Mouse (Mus musculus): ENCODE data around the gene Cd302. TPM values are rescaled to one million over a fixed set of nuclear protein-coding genes. Genes with fewer than 3 reads are reported as not detected.

Cd302 gene
- total RNA-seq, 2 experiments from 2014 or later = 18.2 to 19.2 TPM

GRCm38 (mm10) chr2:60252782-60253181 is 31.5 kb downstream of the Cd302 start:
- intact Hi-C loops (cut with DNase I) = no loop called here
- Histone ChIP-seq H3K27ac (no peak overlapping the region), H3K4me3 (no peak overlapping the region)
- no peak for TF ChIP-seq CTCF (IDR thresholded peaks at IDR 0.05)
- DNase-seq (ENCODE audit: extremely low spot score in 1 of 2, low spot score in 2 of 2) = no peak

GRCm38 (mm10) chr2:60234506-60234905 is 49.8 kb downstream of the Cd302 start:
- no peak for TF ChIP-seq CTCF (IDR thresholded peaks at IDR 0.05)
- Histone ChIP-seq H3K4me3 (no peak overlapping the region), H3K27ac (no peak overlapping the region)
- intact Hi-C loops (cut with DNase I) = no loop called here
- no peak for DNase-seq (ENCODE audit: extremely low spot score in 1 of 2, low spot score in 2 of 2)

- DNase-seq (ENCODE audit: extremely low spot score in 1 of 2, low spot score in 2 of 2) = no peak
- intact Hi-C loops (cut with DNase I) = no loop called here
- TF ChIP-seq CTCF (IDR thresholded peaks at IDR 0.05) = no peak
Observed at GRCm38 (mm10) chr2:60233147-60233546, 51.1 kb downstream of the Cd302 start.

GRCm38 (mm10) chr2:60230361-60230760 is 53.9 kb downstream of the Cd302 start:
- DNase-seq (ENCODE audit: extremely low spot score in 1 of 2, low spot score in 2 of 2) = no peak
- intact Hi-C loops (cut with DNase I) = no loop called here
- TF ChIP-seq CTCF (IDR thresholded peaks at IDR 0.05) = no peak
- Histone ChIP-seq H3K27ac (no peak overlapping the region), H3K4me3 (no peak overlapping the region)

More at GRCm38 (mm10) chr2:60233147-60233546, 51.1 kb downstream of the Cd302 start:
- H3K4me3 ChIP-seq = no peak overlapping the region
- H3K27ac ChIP-seq = no peak overlapping the region

- Histone ChIP-seq H3K4me3 (no peak overlapping the region), H3K27ac (no peak overlapping the region)
- intact Hi-C loops (cut with DNase I) = no loop called here
- TF ChIP-seq CTCF (IDR thresholded peaks at IDR 0.05) = no peak
- no peak for DNase-seq (ENCODE audit: extremely low spot score in 1 of 2, low spot score in 2 of 2)
Observed at GRCm38 (mm10) chr2:60228470-60228869, 55.8 kb downstream of the Cd302 start.

- Histone ChIP-seq H3K27ac (no peak overlapping the region), H3K4me3 (no peak overlapping the region)
- no peak for DNase-seq (ENCODE audit: extremely low spot score in 1 of 2, low spot score in 2 of 2)
- intact Hi-C loops (cut with DNase I) = no loop called here
- TF ChIP-seq CTCF (IDR thresholded peaks at IDR 0.05) = no peak
Observed at GRCm38 (mm10) chr2:60223489-60223888, 60.8 kb downstream of the Cd302 start.

- intact Hi-C loops (cut with DNase I) = no loop called here
- Histone ChIP-seq H3K27ac (no peak overlapping the region), H3K4me3 (no peak overlapping the region)
- DNase-seq (ENCODE audit: extremely low spot score in 1 of 2, low spot score in 2 of 2) = no peak
- TF ChIP-seq CTCF (IDR thresholded peaks at IDR 0.05) = no peak
Observed at GRCm38 (mm10) chr2:60221954-60222353, 62.3 kb downstream of the Cd302 start.

GRCm38 (mm10) chr2:60221236-60221635 is 63.1 kb downstream of the Cd302 start:
- Histone ChIP-seq H3K27ac (no peak overlapping the region), H3K4me3 (no peak overlapping the region)
- TF ChIP-seq CTCF (IDR thresholded peaks at IDR 0.05) = no peak
- no peak for DNase-seq (ENCODE audit: extremely low spot score in 1 of 2, low spot score in 2 of 2)
- intact Hi-C loops (cut with DNase I) = no loop called here

- no peak for TF ChIP-seq CTCF (IDR thresholded peaks at IDR 0.05)
- no peak overlapping the region for H3K4me3 ChIP-seq
- no peak overlapping the region for H3K27ac ChIP-seq
- intact Hi-C loops (cut with DNase I) = loop anchor here (10.0 kb wide), 2 partner anchors 197 to 683 kb away; no protein-coding TSS in a partner anchor
- no peak for DNase-seq (ENCODE audit: extremely low spot score in 1 of 2, low spot score in 2 of 2)
Observed at GRCm38 (mm10) chr2:60217620-60218019, 66.7 kb downstream of the Cd302 start.

GRCm38 (mm10) chr2:60216547-60217153 is 67.6 kb downstream of the Cd302 start:
- H3K4me3 ChIP-seq = no peak overlapping the region
- intact Hi-C loops (cut with DNase I) = loop anchor here (10.0 kb wide), 2 partner anchors 198 to 682 kb away; no protein-coding TSS in a partner anchor
- no peak for TF ChIP-seq CTCF (IDR thresholded peaks at IDR 0.05)
- no peak for DNase-seq (ENCODE audit: extremely low spot score in 1 of 2, low spot score in 2 of 2)
- H3K27ac ChIP-seq = no peak overlapping the region

- no peak for DNase-seq (ENCODE audit: extremely low spot score in 1 of 2, low spot score in 2 of 2)
- TF ChIP-seq CTCF (IDR thresholded peaks at IDR 0.05) = no peak
- intact Hi-C loops (cut with DNase I) = loop anchor here (5.0 to 10.0 kb wide), 3 partner anchors 33 to 680 kb away; no protein-coding TSS in a partner anchor
- no peak overlapping the region for H3K4me3 ChIP-seq
- H3K27ac ChIP-seq = no peak overlapping the region
Observed at GRCm38 (mm10) chr2:60214683-60215082, 69.6 kb downstream of the Cd302 start.

GRCm38 (mm10) chr2:60212488-60212887 is 71.8 kb downstream of the Cd302 start:
- intact Hi-C loops (cut with DNase I) = loop anchor here (5.0 to 10.0 kb wide), 3 partner anchors 35 to 678 kb away; no protein-coding TSS in a partner anchor
- H3K4me3 ChIP-seq = no peak overlapping the region
- TF ChIP-seq CTCF (IDR thresholded peaks at IDR 0.05) = no peak
- H3K27ac ChIP-seq = no peak overlapping the region
- no peak for DNase-seq (ENCODE audit: extremely low spot score in 1 of 2, low spot score in 2 of 2)

- intact Hi-C loops (cut with DNase I) = loop anchor here (2.0 to 10.0 kb wide), 4 partner anchors 36 to 676 kb away; partner anchors contain the start of gene Cd302
- H3K27ac ChIP-seq = peak overlapping the region; percentile 95; the same call in 1 of the 2 replicates
- DNase-seq (ENCODE audit: extremely low spot score in 1 of 2, low spot score in 2 of 2) = no peak
Observed at GRCm38 (mm10) chr2:60210821-60211220, 73.5 kb downstream of the Cd302 start.

More at GRCm38 (mm10) chr2:60210821-60211220, 73.5 kb downstream of the Cd302 start:
- peak overlapping the region; percentile 85 for H3K4me3 ChIP-seq
- no peak for TF ChIP-seq CTCF (IDR thresholded peaks at IDR 0.05)
